Mouse (Mus musculus) lung, postnatal 10 days (tissue): Measurements from ENCODE around the gene Mvb12b.

Experiments
- DNase-seq: peaks from one replicate; pipeline ENCODE4 v3.0.0; 2021

The Mvb12b gene

DNA sequence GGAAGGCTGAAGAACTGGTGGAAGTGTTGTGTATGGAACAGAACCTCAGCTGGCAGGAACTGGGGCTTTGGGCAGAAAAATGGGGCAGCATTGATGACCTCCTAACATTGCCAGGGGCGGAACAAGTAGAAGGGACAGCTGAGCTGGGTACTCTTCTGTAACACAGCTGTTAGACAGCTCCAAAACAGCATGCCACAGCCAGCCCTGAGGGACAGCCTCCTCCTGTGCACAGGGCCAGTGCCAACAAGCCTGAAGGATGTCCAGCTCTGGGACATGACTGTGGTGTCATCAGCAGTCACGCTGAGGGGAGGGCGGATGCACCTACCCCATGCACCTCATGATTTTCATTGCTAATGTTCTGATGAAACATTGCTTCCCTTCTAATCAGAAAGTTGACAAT is 78.7 kb downstream of the Mvb12b start:
- no peak for DNase-seq

GRCm38 (mm10) chr2:33808032-33808431 is 79.7 kb downstream of the Mvb12b start:
- no peak for DNase-seq

- DNase-seq = no peak
These were observed 82.1 kb downstream of the Mvb12b start for GRCm38 (mm10) chr2:33805640-33806039.

GRCm38 (mm10) chr2:33803717-33804214 is 84.0 kb downstream of the Mvb12b start:
- DNase-seq = no peak

GRCm38 (mm10) chr2:33803083-33803615 is 84.6 kb downstream of the Mvb12b start:
- DNase-seq = no peak

DNA sequence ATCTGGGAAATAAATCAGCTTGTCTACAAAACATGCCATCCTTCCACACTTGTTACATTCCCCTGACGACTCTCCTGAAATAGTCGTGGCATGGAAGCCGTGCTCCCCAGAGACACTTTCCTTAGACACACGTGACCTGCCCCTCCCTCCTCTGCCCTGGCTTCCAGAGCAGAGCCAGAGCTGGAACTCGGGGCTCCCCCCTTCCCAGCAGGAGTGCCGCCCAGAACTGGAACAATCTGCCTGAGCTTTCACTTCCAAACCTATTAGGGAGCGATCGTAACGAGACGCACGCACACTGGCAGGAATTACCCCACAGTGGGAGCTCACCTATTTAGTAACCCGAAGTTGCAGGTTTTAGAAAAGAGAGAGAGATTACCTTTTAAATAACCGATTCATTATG is 86.0 kb downstream of the Mvb12b start:
- peak; percentile 47 for DNase-seq

DNA sequence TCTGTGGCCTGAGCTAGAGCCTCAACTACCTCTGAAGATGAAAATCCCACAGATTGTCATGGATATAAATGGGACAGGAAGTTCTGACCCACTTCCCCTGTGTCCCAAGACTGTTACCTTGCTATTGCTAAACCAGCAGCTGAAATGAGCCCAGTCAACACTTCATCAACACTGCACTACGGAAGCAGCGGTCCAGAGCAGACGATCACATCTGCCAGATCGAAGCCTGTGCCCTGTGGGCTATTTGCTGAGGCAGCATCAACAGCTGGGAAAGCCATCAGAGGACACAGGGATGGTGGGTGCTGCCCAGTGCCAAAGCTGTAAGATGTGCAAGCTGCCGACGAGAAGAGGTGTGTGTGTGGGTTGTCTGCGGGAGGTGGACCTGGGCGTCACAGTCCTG is 86.4 kb downstream of the Mvb12b start:
- DNase-seq = peak; percentile 68

DNA sequence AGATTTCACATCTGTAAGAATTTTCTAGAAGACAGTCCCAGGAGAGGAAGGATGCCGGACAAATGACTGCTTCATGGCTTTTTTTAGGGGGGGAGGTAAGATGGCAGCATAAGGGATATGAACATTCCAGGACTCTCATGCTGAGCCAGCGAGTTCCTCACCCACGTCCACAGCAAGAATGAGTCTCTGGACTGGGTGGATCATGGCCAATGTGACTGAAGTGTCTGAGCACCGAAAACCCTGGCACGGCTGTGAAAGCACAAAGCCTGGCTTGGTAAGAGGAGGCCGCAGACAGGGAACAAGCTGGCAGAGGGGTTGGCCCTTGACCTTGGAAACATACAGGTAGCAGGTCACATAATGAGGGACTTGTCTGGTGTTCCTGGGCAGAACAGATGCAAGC is 87.5 kb downstream of the Mvb12b start:
- DNase-seq = no peak

- no peak for DNase-seq
These were observed 91.9 kb downstream of the Mvb12b start for GRCm38 (mm10) chr2:33795716-33796472.

GRCm38 (mm10) chr2:33795001-33795580 is 92.7 kb downstream of the Mvb12b start:
- no peak for DNase-seq

DNA sequence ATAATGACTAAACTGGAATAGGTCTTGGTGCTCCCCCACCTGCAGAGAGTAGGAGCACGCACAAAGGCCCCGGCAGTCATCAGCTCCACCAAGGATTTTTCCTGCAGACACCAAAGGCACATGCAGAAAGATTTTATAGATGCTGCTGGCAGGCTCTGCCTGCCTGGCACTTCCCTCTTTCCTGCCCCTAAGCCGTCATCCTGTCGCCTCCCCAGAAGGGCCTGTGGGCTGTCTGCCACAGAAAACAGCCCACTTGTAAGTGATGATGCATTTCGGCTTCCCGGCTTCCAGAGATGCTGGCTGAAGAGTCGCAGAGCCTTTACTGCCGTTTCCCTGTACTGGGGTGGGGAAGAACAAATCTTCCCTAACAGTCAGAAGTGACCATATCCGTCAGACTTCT is 93.3 kb downstream of the Mvb12b start:
- peak; percentile 31 for DNase-seq

DNA sequence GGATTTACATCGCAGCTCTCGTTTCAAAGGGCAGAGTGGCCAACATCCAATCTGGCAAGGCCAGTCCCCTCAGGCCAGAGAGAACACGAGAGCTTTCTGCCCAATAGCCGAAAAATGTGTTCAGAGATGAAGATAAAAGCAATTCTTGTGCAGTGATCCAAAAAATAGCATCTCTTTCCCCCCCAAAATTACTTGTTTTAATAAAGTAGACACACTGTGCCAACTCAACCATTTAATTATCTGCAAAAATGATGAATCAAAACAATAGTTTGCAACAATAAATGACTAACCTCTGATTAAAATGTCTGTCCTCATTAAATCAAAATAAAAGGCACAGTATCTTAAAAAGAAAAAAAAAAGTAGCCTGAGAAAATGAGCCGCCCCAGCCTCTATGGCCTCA is 97.4 kb downstream of the Mvb12b start:
- no peak for DNase-seq

DNA sequence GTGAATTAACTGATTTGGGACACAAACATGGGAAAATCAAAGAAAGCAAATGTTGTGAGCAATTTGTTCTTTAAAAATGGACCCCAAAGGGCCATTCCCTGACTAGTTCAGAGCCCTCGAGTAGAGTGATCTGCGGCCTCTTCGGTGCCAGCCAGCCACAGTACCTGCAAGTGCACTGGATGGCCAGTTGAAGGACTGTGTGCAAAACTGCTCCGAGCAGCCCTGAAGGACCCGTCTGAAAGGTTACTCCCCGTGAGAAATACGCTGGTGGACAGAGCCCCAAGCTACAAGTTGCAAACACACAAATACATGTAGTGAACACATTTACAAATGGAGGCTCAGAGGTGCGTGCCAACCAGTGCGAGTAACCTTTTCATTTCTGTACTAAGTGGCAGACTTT is 98.0 kb downstream of the Mvb12b start:
- no peak for DNase-seq

- no peak for DNase-seq
These were observed 98.5 kb downstream of the Mvb12b start for GRCm38 (mm10) chr2:33789279-33789678.

DNA sequence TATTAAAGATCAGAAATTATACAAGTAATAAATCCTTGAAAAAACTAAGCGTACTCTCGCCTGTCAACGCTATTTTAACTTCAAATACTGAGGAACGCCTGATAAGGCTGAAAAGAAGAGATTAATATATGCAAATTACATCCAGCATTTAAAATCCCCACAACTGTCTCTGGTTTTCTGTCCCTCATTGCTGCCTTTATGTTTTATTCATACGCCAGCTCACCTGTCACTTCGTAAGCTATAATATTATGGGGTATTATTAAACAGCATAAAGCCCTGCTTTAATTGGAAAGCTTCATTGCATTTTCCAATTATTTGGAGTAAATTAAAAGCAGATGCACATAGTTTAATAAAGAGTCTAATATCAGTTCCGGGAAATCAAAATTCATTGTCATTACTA is 98.9 kb downstream of the Mvb12b start:
- DNase-seq = no peak

DNA sequence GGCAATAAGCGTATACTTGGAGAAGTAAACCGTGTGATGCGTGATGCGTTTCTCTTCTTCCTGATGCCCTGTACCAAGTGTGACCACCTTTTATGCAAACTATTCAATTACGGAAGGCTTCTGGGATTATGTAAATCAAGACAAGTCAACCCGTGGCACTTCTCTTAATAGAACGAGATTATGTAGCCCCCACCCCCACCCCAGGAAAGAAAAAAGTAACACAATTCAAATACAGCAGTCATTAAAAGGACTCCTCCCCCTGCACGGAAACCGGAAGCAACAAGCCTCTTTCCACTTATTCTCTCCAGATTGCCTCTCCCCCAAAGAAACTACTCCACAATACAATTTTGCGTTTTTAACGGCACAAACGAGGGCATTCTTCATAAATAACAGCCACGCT is 99.6 kb downstream of the Mvb12b start:
- no peak for DNase-seq

GRCm38 (mm10) chr2:33786064-33786463 is 101.7 kb downstream of the Mvb12b start:
- DNase-seq = no peak

DNA sequence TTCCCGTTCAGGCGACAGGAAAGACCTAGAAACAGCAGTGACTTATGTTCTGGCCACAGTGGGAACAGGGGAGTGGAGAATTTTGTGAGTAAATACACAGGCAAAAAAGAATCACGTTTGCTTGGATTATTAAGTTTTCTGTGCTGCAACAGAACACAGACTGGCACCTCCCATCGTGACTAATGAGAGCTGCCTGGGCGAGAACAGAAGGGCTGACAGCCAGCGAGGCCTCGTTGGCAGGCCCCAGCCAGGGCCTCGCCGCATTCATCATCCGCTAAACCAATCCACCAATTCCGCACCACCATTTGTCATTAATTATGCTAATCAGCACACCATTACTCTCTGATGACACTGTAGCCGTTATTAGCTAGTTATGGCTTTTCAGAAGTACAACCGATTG is 102.2 kb downstream of the Mvb12b start:
- DNase-seq = no peak

DNA sequence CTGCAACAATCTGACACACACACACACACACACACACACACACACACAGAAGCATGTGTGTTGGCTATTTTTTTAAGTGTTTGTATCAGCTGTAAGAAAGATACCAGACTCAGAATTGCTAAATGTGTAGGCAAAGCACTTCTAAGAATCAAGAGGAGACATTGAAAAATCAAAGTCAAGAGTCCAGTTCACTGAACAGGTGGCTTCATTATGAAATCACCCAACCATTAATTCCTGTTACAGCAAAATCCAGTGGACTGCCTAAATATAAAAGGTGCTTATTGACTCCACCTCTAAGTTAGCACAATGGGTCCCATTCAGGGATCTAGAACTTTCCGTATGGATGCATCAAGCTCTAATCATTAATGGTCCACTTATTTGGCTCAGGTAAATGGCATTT is 103.0 kb downstream of the Mvb12b start:
- DNase-seq = no peak

- no peak for DNase-seq
These were observed 104.3 kb downstream of the Mvb12b start for GRCm38 (mm10) chr2:33783419-33783818.

- DNase-seq = peak; percentile 65
These were observed 105.9 kb downstream of the Mvb12b start for GRCm38 (mm10) chr2:33781655-33782400.

DNA sequence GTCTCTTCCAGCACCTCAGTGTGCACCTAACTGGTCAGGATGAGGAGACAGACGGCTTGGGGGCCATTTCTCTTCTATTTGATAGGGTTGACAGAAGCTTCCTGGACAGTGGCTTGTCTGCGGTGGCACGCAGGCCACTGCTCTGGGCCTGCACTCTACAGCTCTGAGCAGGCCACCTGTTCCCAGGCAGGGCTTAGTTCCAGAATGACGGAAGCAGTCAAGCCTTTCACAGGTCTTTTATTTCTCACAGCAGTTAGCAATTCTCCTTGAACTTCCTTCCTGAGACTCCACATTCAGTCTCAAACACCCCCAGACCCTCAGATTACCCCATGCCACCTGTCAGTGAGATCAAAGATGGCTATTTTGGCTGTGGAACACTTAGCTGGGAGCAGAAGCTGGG is 109.3 kb downstream of the Mvb12b start:
- no peak for DNase-seq

DNA sequence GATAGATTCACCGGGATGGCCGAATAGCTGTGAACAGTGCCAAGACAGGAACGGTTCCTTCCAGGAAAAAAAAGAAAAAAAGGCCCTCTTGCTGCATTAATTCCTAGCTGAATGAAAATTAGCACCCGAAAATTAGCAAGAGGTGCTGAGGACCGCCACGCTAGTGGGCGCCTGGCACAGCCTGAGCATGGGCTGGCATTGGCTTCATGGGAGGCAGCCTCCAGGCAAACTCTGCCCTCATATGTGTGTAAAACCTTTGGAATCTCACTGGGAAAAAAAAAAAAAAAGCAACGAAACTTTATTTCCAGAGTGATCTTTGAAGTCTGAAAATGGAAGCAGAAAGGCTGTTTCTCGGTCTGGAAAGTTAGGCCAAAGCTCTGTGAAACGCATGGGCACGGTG is 110.7 kb downstream of the Mvb12b start:
- no peak for DNase-seq

DNA sequence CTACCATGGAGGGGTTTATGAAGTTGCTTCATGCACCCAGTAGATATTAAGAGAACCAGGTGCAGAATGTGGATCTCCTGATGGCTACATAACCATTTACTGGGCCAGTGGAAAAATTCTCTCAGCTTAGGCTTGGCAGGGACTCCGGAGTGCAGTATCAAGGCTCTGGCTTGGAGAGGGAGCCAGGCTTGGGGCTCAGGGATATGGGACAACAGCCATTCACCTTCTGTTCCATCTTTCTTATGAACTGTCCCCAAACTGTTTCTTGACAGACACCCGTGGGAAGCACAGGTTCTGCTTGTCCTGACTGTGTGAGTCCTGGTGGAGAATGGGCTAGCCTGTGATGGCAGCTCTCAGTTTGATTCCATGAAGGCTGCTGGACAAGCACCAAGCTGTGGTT is 112.9 kb downstream of the Mvb12b start:
- no peak for DNase-seq
